Mouse (Mus musculus) liver, adult (tissue): ENCODE measurements around the gene Lpar1.

Experiments used
- GATA4 ChIP-seq: IDR thresholded peaks from 2 replicates; pipeline ENCODE4 v1.6.1; 2014; ENCODE audit warnings: mild to moderate bottlenecking, low read length; ENCODE audit not compliant: insufficient replicate concordance

The Lpar1 gene

DNA sequence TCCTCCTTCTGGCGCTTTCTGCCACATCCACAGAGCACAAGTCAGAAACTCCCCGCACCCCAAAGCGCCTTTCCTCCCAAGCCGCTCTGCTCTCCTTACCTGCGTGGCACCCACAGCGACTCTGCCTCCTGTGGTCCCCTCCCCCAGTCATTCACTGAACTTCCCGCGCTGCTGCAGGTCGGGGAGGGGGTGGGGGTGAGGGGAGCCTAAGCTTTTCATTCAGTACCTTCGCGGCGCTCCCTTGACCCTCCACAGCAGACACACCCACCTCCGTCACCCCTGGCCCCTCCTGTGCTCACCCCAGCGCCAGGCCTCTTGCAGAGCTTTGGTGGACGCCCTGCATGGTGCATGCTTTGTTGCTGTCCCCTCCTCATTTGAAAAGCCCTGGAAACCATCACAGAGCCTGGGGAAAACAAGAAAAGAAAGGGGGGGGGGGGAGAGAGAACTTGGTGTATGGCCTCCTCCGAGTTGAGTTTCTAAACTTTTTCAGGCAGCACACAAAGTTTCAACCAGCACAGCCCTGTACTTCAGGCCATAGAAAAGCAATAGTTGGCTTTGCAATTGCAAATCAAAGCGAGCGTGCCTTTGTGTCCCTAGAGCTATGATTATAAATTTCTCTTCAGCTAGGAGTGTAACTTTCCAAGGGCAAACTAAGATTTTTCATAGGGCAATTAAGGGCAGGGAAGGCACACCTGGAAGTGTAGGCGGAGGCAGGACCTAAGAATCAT lies at the start of gene Lpar1:
TSS of gene Lpar1 (minus strand) at position 268 of the 728 bp plus-strand sequence.
- TF ChIP-seq GATA4, result no peak

DNA sequence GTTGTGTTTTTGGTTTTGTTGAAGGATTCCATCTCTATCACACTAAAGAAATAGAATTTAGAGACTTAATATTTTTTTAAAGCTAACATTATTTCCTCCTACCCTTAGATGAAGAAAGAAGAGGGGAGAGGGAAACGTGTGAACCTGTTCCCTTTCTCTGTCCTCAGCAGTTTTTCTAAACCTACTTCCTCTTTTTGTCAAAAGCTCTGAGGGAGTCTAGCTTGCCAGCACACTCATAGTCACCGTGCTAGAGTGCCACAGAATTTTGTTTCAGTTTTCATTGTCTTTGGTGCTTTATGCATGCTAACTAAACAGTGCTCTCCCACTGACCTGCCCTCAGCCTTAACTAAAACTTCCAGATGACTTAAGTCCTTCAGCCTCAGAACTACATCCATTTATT lies 32.2 kb upstream of the Lpar1 start:
- TF ChIP-seq GATA4, result no peak

DNA sequence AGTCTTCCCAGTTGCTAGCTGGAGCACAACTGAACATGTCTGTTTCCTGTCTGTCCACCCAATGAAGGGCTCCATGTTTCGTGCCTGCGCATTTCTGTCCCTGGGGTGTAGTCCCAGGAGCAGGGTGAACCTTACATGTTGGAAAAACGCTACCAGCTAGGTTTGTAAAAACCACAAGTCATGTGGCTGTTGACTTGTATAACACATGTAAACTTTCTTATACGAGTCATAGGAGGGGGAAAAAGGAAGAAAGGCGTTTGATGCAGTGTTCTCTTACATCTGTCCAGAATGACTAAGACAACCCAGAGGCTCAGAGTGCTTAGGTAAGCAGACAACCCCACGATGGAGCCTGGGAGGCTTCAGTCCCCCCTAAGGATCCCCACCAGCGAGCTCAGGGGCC lies 27.5 kb upstream of the Lpar1 start:
- no peak for TF ChIP-seq GATA4

GRCm38 (mm10) chr4:58580516-58580915 lies 26.8 kb upstream of the Lpar1 start:
- no peak for TF ChIP-seq GATA4

GRCm38 (mm10) chr4:58580098-58580497 lies 26.4 kb upstream of the Lpar1 start:
- TF ChIP-seq GATA4, result no peak

- TF ChIP-seq GATA4, result no peak
Observed at GRCm38 (mm10) chr4:58578488-58578887, 24.8 kb upstream of the Lpar1 start.

DNA sequence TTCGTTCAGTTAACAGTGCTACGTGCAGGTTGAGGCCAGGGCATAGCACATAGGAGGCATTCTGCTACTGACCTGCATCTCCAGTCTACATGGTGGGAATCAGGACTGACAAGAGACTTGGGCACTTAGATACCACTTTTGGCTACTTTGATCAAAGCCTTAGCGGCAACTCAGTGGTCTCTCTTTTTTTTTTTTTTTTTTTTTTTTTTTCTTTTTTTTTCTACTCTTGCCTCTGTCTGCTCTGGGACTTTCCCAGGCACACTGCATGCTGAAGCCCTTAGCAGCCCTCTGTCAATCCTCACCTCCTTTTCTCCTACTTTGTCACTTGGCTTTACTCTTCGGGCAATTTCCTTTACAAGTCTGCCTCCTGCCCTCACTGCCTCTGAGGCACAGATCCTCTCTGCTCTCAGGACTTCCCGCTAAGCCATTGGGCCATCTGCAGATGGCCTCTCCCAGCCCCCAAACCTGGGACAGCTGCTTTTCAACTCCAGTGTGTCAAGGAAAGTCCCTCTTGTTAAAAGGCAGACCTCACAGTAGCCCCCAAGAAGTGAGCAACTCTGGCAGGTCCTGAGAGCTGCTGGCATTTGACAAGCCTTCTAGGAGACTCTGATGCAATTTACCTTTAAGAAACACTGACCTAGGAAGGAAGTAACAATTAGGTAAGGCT lies 23.8 kb upstream of the Lpar1 start:
- no peak for TF ChIP-seq GATA4

DNA sequence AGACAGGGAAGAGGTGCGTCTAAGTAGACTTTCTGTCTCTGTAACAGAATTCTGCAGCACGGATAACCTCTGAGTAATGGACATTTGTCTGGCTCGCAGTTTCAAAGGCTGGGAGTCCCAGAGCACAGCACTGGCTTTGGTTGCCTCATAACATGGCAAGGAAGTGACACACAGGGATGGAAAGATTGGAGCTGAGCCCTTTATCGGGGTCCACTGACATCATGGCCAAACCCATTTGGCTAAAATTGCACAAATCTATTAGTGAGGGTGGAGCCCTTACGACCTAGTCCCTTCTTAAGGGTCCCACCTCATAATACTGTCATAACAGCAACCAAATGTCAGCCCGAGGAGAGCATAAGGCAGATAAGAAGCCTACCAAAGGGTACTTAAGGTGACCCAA lies 22.1 kb upstream of the Lpar1 start:
- no peak for TF ChIP-seq GATA4

DNA sequence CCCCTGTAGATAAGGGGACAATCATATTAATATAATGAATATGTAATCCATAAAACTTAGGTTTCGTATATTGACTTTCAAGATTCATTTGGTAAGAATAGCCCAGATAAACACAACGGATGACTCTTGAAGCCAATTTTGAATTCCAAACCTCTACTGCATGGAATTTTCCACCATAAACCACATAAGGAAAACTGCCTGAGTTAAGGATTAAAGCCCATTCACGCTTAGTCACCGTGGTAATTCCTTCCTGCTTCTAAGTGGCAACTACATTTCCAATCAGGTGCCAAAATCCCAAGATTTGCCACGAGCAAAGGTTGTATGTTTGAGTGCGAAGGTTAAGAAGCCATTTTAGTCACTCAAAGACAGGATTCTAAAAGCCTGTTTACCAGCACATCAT lies 20.3 kb upstream of the Lpar1 start:
- no peak for TF ChIP-seq GATA4

- TF ChIP-seq GATA4, result no peak
Observed at GRCm38 (mm10) chr4:58572446-58572845, 18.7 kb upstream of the Lpar1 start.

- no peak for TF ChIP-seq GATA4
Observed at GRCm38 (mm10) chr4:58571661-58572060, 18.0 kb upstream of the Lpar1 start.

DNA sequence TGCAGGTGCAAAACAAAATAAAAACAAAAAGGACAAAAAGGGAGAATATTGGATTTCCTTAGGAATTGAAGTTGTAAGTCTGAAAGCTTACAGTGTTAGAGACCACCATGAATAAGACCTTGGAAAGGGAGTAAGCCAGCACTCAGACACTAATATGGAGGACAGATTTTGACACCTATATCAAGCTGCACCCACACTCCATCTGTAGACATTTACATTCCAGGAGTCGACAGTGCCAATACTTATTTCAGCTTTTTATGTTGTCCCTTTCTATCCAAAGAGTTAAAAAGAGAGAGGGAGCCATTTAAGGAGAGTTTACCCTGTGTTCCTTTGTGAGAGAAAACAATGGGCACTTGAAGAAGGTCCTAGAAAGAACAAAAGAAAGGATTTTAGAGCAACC lies 17.5 kb upstream of the Lpar1 start:
- no peak for TF ChIP-seq GATA4

DNA sequence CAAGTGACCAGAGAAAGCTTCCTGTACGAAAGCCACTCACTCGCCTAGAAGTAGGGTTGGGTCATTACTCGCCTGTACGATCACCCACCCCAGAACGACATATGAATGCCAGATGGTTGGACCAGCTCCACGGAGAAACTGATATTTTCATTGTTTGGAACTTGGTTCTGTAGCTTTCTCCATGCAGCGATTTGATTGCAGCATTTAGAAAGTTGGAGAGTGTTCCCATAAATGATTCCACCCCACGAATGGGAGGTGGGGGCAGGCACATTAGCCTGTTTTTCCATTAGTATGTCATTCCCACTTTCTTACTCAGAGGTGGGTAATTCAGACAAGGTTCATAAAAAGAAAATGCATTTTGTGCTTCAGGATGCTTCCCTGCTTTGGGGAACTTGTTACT lies 14.8 kb upstream of the Lpar1 start:
- no peak for TF ChIP-seq GATA4

DNA sequence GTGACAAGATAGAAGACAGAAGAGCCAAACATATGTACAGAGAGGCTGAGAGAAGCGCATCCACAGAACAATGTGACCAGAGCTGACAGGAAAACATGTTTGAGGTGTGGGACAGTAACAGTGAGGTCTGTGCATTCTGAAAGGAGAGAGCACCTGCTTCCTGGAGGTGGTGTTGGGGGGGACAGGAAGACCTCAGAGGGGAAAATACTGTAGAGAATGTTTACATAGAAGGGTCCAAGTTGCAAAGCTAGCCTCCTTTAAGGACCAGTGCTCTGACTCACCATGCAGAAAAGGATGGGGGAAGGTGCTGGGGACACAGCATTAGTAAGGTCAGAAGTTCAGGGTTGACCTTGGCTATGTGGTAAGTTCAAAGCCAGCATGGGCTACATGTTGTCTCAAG lies 9.1 kb upstream of the Lpar1 start:
- no peak for TF ChIP-seq GATA4

- TF ChIP-seq GATA4, result no peak
Observed at GRCm38 (mm10) chr4:58557001-58557400, 3.3 kb upstream of the Lpar1 start.

DNA sequence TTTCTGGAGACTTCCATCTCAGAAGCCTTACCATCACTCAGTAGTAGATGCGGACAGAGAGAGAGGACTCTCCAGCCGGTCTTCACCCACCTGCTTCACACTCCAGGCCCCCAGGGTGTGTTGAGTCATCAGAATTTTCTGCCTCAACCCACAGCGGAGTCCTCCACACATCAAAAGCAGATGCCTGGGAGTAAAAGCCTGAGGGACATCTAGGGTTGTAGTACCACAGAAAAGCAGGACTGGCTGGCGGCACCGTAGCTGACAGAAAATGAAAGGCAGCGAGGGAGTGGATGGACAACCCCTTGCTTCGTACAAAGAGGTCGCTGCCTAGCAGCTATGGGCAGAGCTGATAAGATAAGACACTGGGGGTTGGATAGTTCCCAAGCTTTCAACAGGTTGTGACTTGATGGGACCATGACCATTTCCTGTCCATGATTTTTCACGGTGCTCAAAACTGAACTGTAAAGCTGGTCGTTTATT lies 701 bp upstream of the Lpar1 start:
- no peak for TF ChIP-seq GATA4
